Mouse (Mus musculus): ENCODE measurements around the gene Olfr1076.
"Not testable (repeated sequence)": the region's sequence is repeated elsewhere in the genome, so short reads cannot be mapped to it uniquely, and the experiment has no call there.

The Olfr1076 gene

GRCm38 (mm10) chr2:86508161-86508560 is at the start of gene Olfr1076:
Gene Olfr1076 (plus strand): TSS chr2:86508461.
- DNase-seq (ENCODE audit: low spot score), result no peak

- DNase-seq (ENCODE audit: low spot score), result no peak
Observed at GRCm38 (mm10) chr2:86460434-86460833, 47.8 kb upstream of the Olfr1076 start.

GRCm38 (mm10) chr2:86464442-86465109 is 43.7 kb upstream of the Olfr1076 start:
- DNase-seq (ENCODE audit: low spot score), result peak; percentile 23

GRCm38 (mm10) chr2:86487286-86487685 is 21.0 kb upstream of the Olfr1076 start, which contains the start of gene Olfr228:
Gene Olfr228 (minus strand): TSS chr2:86487386.
- DNase-seq (ENCODE audit: low spot score), result no peak

- no peak for DNase-seq (ENCODE audit: low spot score)
Observed at GRCm38 (mm10) chr2:86530991-86531390, 22.7 kb downstream of the Olfr1076 start.

GRCm38 (mm10) chr2:86542380-86542779 is 34.1 kb downstream of the Olfr1076 start, which contains the start of gene Olfr1079:
Gene Olfr1079 (minus strand): TSS chr2:86542480.
- no peak for DNase-seq (ENCODE audit: low spot score)

GRCm38 (mm10) chr2:86558135-86558534 is 49.9 kb downstream of the Olfr1076 start, which contains the start of gene Olfr1080:
Gene Olfr1080 (minus strand): TSS chr2:86558235.
- DNase-seq (ENCODE audit: low spot score), result not testable (repeated sequence)
